Mouse (Mus musculus) CH12.LX (cell line): ENCODE measurements around the gene Prim1.

Experiments used
- CTCF ChIP-seq, 2 experiments: IDR thresholded peaks in 1 of 2; conservative IDR thresholded peaks in 1 of 2; 2 replicates each; pipeline ENCODE4 v1.5.1; 2011 to 2012; ENCODE audit warnings: low read depth in 2 of 2, low read length in 2 of 2, improper control_type of control experiment in 1 of 2, inconsistent platforms in 1 of 2, mild to moderate bottlenecking in 1 of 2, moderate library complexity in 1 of 2
- ELF1 ChIP-seq: IDR thresholded peaks from 2 replicates; pipeline ENCODE4 v1.6.1; 2014; ENCODE audit warnings: low read depth, mild to moderate bottlenecking, inconsistent platforms, low read length, improper control_type of control experiment
- EP300 ChIP-seq: IDR thresholded peaks from 2 replicates; pipeline ENCODE4 v1.6.1; 2011; ENCODE audit warnings: low read length, improper control_type of control experiment
- GABPA ChIP-seq: IDR thresholded peaks from 2 replicates; pipeline ENCODE4 v1.6.1; 2012; ENCODE audit warnings: low read depth, low read length, improper control_type of control experiment, inconsistent platforms; ENCODE audit not compliant: insufficient replicate concordance
- JUN ChIP-seq: IDR thresholded peaks from 2 replicates; pipeline ENCODE4 v1.6.1; 2011; ENCODE audit warnings: low read depth, mild to moderate bottlenecking, low read length, improper control_type of control experiment, moderate library complexity; ENCODE audit not compliant: insufficient read depth
- MYC ChIP-seq: IDR thresholded peaks from 2 replicates; pipeline ENCODE4 v1.6.1; 2011; ENCODE audit warnings: low read depth, mild to moderate bottlenecking, improper control_type of control experiment, low read length
- NRF1 ChIP-seq: IDR thresholded peaks from 2 replicates; pipeline ENCODE4 v1.6.1; 2014; ENCODE audit warnings: low read depth, mild to moderate bottlenecking, inconsistent platforms, low read length, improper control_type of control experiment, moderate library complexity
- POLR2A ChIP-seq: IDR thresholded peaks from 2 replicates; pipeline ENCODE4 v1.6.1; 2011; ENCODE audit warnings: low read depth, mild to moderate bottlenecking, improper control_type of control experiment, low read length

- TF ChIP-seq GABPA (no peak), CTCF (conservative IDR thresholded peaks at IDR 0.05 in 1 of 2, IDR thresholded peaks at IDR 0.05 in 1 of 2; ENCODE audit: low read depth in 2 of 2, low read length in 2 of 2) (no peak), EP300 (no peak), POLR2A (no peak), JUN (no peak), ELF1 (no peak), NRF1 (no peak), MYC (no peak)
These were observed 5.2 kb upstream of the Prim1 start for GRCm38 (mm10) chr10:128009735-128010134.
